Mouse (Mus musculus) lung, postnatal 0 days (tissue): ENCODE results near the gene Rassf3. TPM values are rescaled to one million over a fixed set of nuclear protein-coding genes. Genes with fewer than 3 reads are reported as not detected.
A peak's percentile ranks its signal among the peaks of the same experiment; 100 is the strongest.

Experiments used
- ATAC-seq: fragments of 200-750 bp; cut with Nextera tagmentation; 2 replicates; pipeline ENCODE4 v1.8.0; 2017; ENCODE audit warnings: moderate library complexity
- DNase-seq: peaks from one replicate; pipeline ENCODE4 v3.0.0-alpha.2; 2016; ENCODE audit warnings: low spot score
- H3K27ac ChIP-seq: fragments of 300-500 bp; sonication (generic); 2 replicates; pipeline ENCODE4 v1.5.1; 2014; ENCODE audit warnings: antibody characterized with exemption, mild to moderate bottlenecking, low read length, mixed read lengths
- H3K27me3 ChIP-seq: fragments of 300-500 bp; sonication (generic); replicated peaks from 2 replicates; pipeline ENCODE4 v1.6.1; 2014; ENCODE audit warnings: low read length, mixed read lengths; ENCODE audit not compliant: insufficient read depth
- H3K36me3 ChIP-seq: fragments of 300-500 bp; sonication (generic); 2 replicates; pipeline ENCODE4 v1.6.1; 2014; ENCODE audit warnings: low read length, mixed read lengths; ENCODE audit not compliant: insufficient read depth
- H3K4me1 ChIP-seq: fragments of 300-500 bp; sonication (generic); 2 replicates; pipeline ENCODE4 v1.6.1; 2014; ENCODE audit warnings: antibody characterized with exemption, low read depth, low read length, mixed read lengths; ENCODE audit not compliant: insufficient read depth
- H3K4me2 ChIP-seq: fragments of 300-500 bp; sonication (generic); replicated peaks from 2 replicates; pipeline ENCODE4 v1.6.1; 2014; ENCODE audit warnings: low read depth, mild to moderate bottlenecking, low read length, moderate library complexity, mixed read lengths
- H3K4me3 ChIP-seq: fragments of 300-500 bp; sonication (generic); 2 replicates; pipeline ENCODE4 v1.5.1; 2014; ENCODE audit warnings: low read depth, low read length
- H3K9ac ChIP-seq: fragments of 300-500 bp; sonication (generic); replicated peaks from 2 replicates; pipeline ENCODE4 v1.6.1; 2014; ENCODE audit warnings: low read depth, mild to moderate bottlenecking
- H3K9me3 ChIP-seq: fragments of 300-500 bp; sonication (generic); 2 replicates; pipeline ENCODE4 v1.6.1; 2016; ENCODE audit warnings: low read length, mixed read lengths
- CTCF ChIP-seq: IDR thresholded peaks from 2 replicates; pipeline ENCODE4 v1.5.1; 2016; ENCODE audit warnings: antibody characterized with exemption, mild to moderate bottlenecking
- EP300 ChIP-seq: IDR thresholded peaks from 2 replicates; pipeline ENCODE4 v1.6.1; 2016; ENCODE audit warnings: antibody characterized with exemption, mild to moderate bottlenecking, control low read depth
- WGBS: fragments of 180-500 bp; shearing (Covaris S2); extraction: QIAGEN DNeasy Blood & Tissue Kit; methylation state at CpG from one replicate; pipeline ENCODE4 v1.1.7; 2014; 5-methylcytosine and 5-hydroxymethylcytosine counted together
- polyA plus RNA-seq: library from polyadenylated mRNA; unstranded; fragments of >200 nt; fragmentation: Nextera tagmentation; extraction: Ambion mirVana; gene quantifications from 2 replicates; pipeline ENCODE4 v1.2.1, GENCODE M21; 2015

Rassf3 gene
- polyA plus RNA-seq, 1 experiment from 2014 or later = 22.9 TPM

- Histone ChIP-seq H3K36me3 (no peaks in the 10 kb centered on the region), H3K4me3 (no peak overlapping the region), H3K27ac (no peak overlapping the region), H3K27me3 (no peaks in the 10 kb centered on the region), H3K9me3 (no peaks in the 10 kb centered on the region), H3K4me2 (no peak overlapping the region), H3K4me1 (peaks cover 14% of the 10 kb centered on the region), H3K9ac (no peak overlapping the region)
- ATAC-seq (no peak), DNase-seq (no peak)
- no peak for TF ChIP-seq EP300
- TF ChIP-seq CTCF = no peak
- 64% methylated on average over 6 of the region's 8 CpGs for WGBS
Measured at GRCm38 (mm10) chr10:121438109-121438508, 38.0 kb downstream of the Rassf3 start.

GRCm38 (mm10) chr10:121436693-121437092 lies 39.5 kb downstream of the Rassf3 start:
- Histone ChIP-seq H3K9me3 (no peaks in the 10 kb centered on the region), H3K4me1 (peaks cover 28% of the 10 kb centered on the region), H3K4me3 (no peak overlapping the region), H3K4me2 (no peak overlapping the region), H3K27ac (peak overlapping the region; percentile 58), H3K27me3 (no peaks in the 10 kb centered on the region), H3K9ac (no peak overlapping the region), H3K36me3 (no peaks in the 10 kb centered on the region)
- 14% methylated on average over 4 of the region's 4 CpGs for WGBS
- no peak for ATAC-seq
- TF ChIP-seq EP300 = 0 out of 2 replicates have a peak, but pooled peaks have one; percentile 22
- TF ChIP-seq CTCF = no peak
- DNase-seq = peak; percentile 53

GRCm38 (mm10) chr10:121436258-121436645 lies 39.9 kb downstream of the Rassf3 start:
- TF ChIP-seq CTCF (no peak), EP300 (no peak)
- 8% methylated on average over 8 of the region's 8 CpGs for WGBS
- ATAC-seq (no peak), DNase-seq (no peak)
- peak overlapping the region; percentile 58 for H3K27ac ChIP-seq
- H3K4me3 ChIP-seq = no peak overlapping the region
- H3K9ac ChIP-seq = no peak overlapping the region
- no peak overlapping the region; the same call in 1 of the 2 replicates for H3K4me2 ChIP-seq
- no peaks in the 10 kb centered on the region for H3K9me3 ChIP-seq
- no peaks in the 10 kb centered on the region for H3K27me3 ChIP-seq
- H3K4me1 ChIP-seq = peaks cover 32% of the 10 kb centered on the region
- H3K36me3 ChIP-seq = no peaks in the 10 kb centered on the region

GRCm38 (mm10) chr10:121435546-121436257 lies 40.4 kb downstream of the Rassf3 start:
- Histone ChIP-seq H3K4me1 (peaks cover 38% of the 10 kb centered on the region), H3K4me2 (peak overlapping the region; percentile 20; the same call in 1 of the 2 replicates), H3K36me3 (no peaks in the 10 kb centered on the region), H3K4me3 (no peak overlapping the region), H3K27ac (peak overlapping the region; percentile 58; the same call in 1 of the 2 replicates), H3K9ac (no peak overlapping the region), H3K27me3 (no peaks in the 10 kb centered on the region), H3K9me3 (no peaks in the 10 kb centered on the region)
- no peak for TF ChIP-seq EP300
- no peak for TF ChIP-seq CTCF
- WGBS = 50% methylated on average over 28 of the region's 28 CpGs
- DNase-seq (no peak), ATAC-seq (no peak)

GRCm38 (mm10) chr10:121434441-121435103 lies 41.6 kb downstream of the Rassf3 start:
- H3K4me3 ChIP-seq = no peak overlapping the region
- no peaks in the 10 kb centered on the region for H3K9me3 ChIP-seq
- DNase-seq = peak; percentile 57
- TF ChIP-seq CTCF = no peak
- TF ChIP-seq EP300 = no peak
- H3K27ac ChIP-seq = peak overlapping the region; percentile 81
- no peak overlapping the region for H3K4me2 ChIP-seq
- H3K9ac ChIP-seq = no peak overlapping the region
- ATAC-seq = no peak
- H3K27me3 ChIP-seq = no peaks in the 10 kb centered on the region
- peaks cover 48% of the 10 kb centered on the region for H3K4me1 ChIP-seq
- no peaks in the 10 kb centered on the region for H3K36me3 ChIP-seq
- WGBS = 50% methylated on average over 15 of the region's 15 CpGs

GRCm38 (mm10) chr10:121432635-121433280 lies 43.4 kb downstream of the Rassf3 start:
- Histone ChIP-seq H3K9ac (peak overlapping the region; percentile 16; the same call in 1 of the 2 replicates), H3K36me3 (no peaks in the 10 kb centered on the region), H3K4me3 (no peak overlapping the region), H3K4me1 (peaks cover 62% of the 10 kb centered on the region), H3K4me2 (peak overlapping the region; percentile 36), H3K27me3 (no peaks in the 10 kb centered on the region), H3K9me3 (no peaks in the 10 kb centered on the region), H3K27ac (peak overlapping the region; percentile 92)
- WGBS = 27% methylated on average over 16 of the region's 16 CpGs
- 0 out of 2 replicates have a peak, but pooled peaks have one; percentile 12 for TF ChIP-seq EP300
- no peak for TF ChIP-seq CTCF
- ATAC-seq (peak; percentile 8; the same call in 1 of the 2 replicates), DNase-seq (peak; percentile 58)
